Mouse (Mus musculus) CH12.LX (cell line): Measurements from ENCODE around the gene Slc37a3. TPM values are rescaled to one million over a fixed set of nuclear protein-coding genes. Genes with fewer than 3 reads are reported as not detected.
A peak's percentile ranks its signal among the peaks of the same experiment; 100 is the strongest.

Experiments used
- DNase-seq: peaks from one replicate; pipeline ENCODE4 v3.0.0-alpha.2; 2013; ENCODE audit errors: extremely low read depth
- H3K27ac ChIP-seq: 2 replicates; pipeline ENCODE4 v1.5.1; 2012; ENCODE audit warnings: low read depth, mild to moderate bottlenecking, control low read depth, moderate library complexity; ENCODE audit not compliant: insufficient read depth
- H3K27me3 ChIP-seq: replicated peaks from 2 replicates; pipeline ENCODE3; 2012; ENCODE audit warnings: inconsistent platforms
- H3K36me3 ChIP-seq, 2 experiments: replicated peaks in 1 of 2; 2 replicates each; pipeline versions ENCODE3 to v1.6.1; 2012; ENCODE audit warnings: inconsistent platforms in 1 of 2, low read length in 1 of 2, mild to moderate bottlenecking in 1 of 2, mixed read lengths in 1 of 2, moderate library complexity in 1 of 2; ENCODE audit not compliant: control insufficient read depth in 1 of 2, insufficient read depth in 1 of 2
- H3K4me1 ChIP-seq, 2 experiments: 2 replicates each; pipeline ENCODE4 v1.6.1; 2012; ENCODE audit warnings: inconsistent platforms in 1 of 2, moderate library complexity in 1 of 2; ENCODE audit not compliant: insufficient read depth in 2 of 2, control insufficient read depth in 1 of 2
- H3K4me2 ChIP-seq: 2 replicates; pipeline ENCODE4 v1.6.1; 2012; ENCODE audit warnings: low read depth, mild to moderate bottlenecking, control low read depth; ENCODE audit not compliant: poor library complexity, insufficient read depth, severe bottlenecking
- H3K4me3 ChIP-seq, 3 experiments: fragments of 150-350 bp in 1 of 3; sonication (generic) in 1 of 3; replicated peaks in 1 of 3; 2 replicates each; pipeline versions ENCODE3 to v1.5.1; 2011 to 2012; ENCODE audit warnings: low read depth in 2 of 3, low read length in 2 of 3, mild to moderate bottlenecking in 2 of 3, moderate library complexity in 2 of 3, control low read depth in 1 of 3, improper control_type of control experiment in 1 of 3, inconsistent platforms in 1 of 3, mixed read lengths in 1 of 3; ENCODE audit not compliant: poor library complexity in 1 of 3
- H3K79me2 ChIP-seq: replicated peaks from 2 replicates; pipeline ENCODE4 v1.6.1; 2012; ENCODE audit warnings: mild to moderate bottlenecking, moderate library complexity; ENCODE audit not compliant: control insufficient read depth, poor library complexity, insufficient read depth, severe bottlenecking; ENCODE audit errors: extremely low read depth
- H3K9ac ChIP-seq: 2 replicates; pipeline ENCODE4 v1.6.1; 2012; ENCODE audit warnings: low read depth, mild to moderate bottlenecking, control low read depth, moderate library complexity; ENCODE audit not compliant: insufficient read depth
- H3K9me3 ChIP-seq: replicated peaks from 2 replicates; pipeline ENCODE3; 2012; ENCODE audit warnings: low read length, inconsistent platforms, mixed read lengths
- BHLHE40 ChIP-seq: IDR thresholded peaks from 2 replicates; pipeline ENCODE4 v1.6.1; 2011; ENCODE audit warnings: mild to moderate bottlenecking, low read depth, low read length, improper control_type of control experiment
- CHD1 ChIP-seq: IDR thresholded peaks from 2 replicates; pipeline ENCODE4 v1.6.1; 2012; ENCODE audit warnings: low read depth, low read length, improper control_type of control experiment, inconsistent platforms
- CHD2 ChIP-seq: IDR thresholded peaks from 2 replicates; pipeline ENCODE4 v1.6.1; 2011; ENCODE audit warnings: low read length, improper control_type of control experiment
- CTCF ChIP-seq, 2 experiments: IDR thresholded peaks in 1 of 2; conservative IDR thresholded peaks in 1 of 2; 2 replicates each; pipeline ENCODE4 v1.5.1; 2011 to 2012; ENCODE audit warnings: low read depth in 2 of 2, low read length in 2 of 2, improper control_type of control experiment in 1 of 2, inconsistent platforms in 1 of 2, mild to moderate bottlenecking in 1 of 2, moderate library complexity in 1 of 2
- E2F4 ChIP-seq: IDR thresholded peaks from 2 replicates; pipeline ENCODE4 v1.6.1; 2011; ENCODE audit warnings: low read depth, low read length, improper control_type of control experiment; ENCODE audit not compliant: insufficient replicate concordance
- ELF1 ChIP-seq: IDR thresholded peaks from 2 replicates; pipeline ENCODE4 v1.6.1; 2014; ENCODE audit warnings: low read depth, mild to moderate bottlenecking, inconsistent platforms, low read length, improper control_type of control experiment
- EP300 ChIP-seq: IDR thresholded peaks from 2 replicates; pipeline ENCODE4 v1.6.1; 2011; ENCODE audit warnings: low read length, improper control_type of control experiment
- ETS1 ChIP-seq: conservative IDR thresholded peaks from 2 replicates; pipeline ENCODE4 v1.6.1; 2012; ENCODE audit warnings: low read depth, mild to moderate bottlenecking, inconsistent platforms, low read length, improper control_type of control experiment, moderate library complexity
- GABPA ChIP-seq: IDR thresholded peaks from 2 replicates; pipeline ENCODE4 v1.6.1; 2012; ENCODE audit warnings: low read depth, low read length, improper control_type of control experiment, inconsistent platforms; ENCODE audit not compliant: insufficient replicate concordance
- HCFC1 ChIP-seq: IDR thresholded peaks from 2 replicates; pipeline ENCODE4 v1.6.1; 2012; ENCODE audit warnings: low read depth, mild to moderate bottlenecking, inconsistent platforms, low read length, improper control_type of control experiment
- IRF4 ChIP-seq: IDR thresholded peaks from 2 replicates; pipeline ENCODE4 v1.6.1; 2014; ENCODE audit warnings: low read depth, mild to moderate bottlenecking, inconsistent platforms, low read length, improper control_type of control experiment
- JUN ChIP-seq: IDR thresholded peaks from 2 replicates; pipeline ENCODE4 v1.6.1; 2011; ENCODE audit warnings: low read depth, mild to moderate bottlenecking, low read length, improper control_type of control experiment, moderate library complexity; ENCODE audit not compliant: insufficient read depth
- MAFK ChIP-seq: IDR thresholded peaks from 2 replicates; pipeline ENCODE4 v1.6.1; 2011; ENCODE audit warnings: low read length, improper control_type of control experiment; ENCODE audit not compliant: insufficient replicate concordance
- MAZ ChIP-seq: IDR thresholded peaks from 2 replicates; pipeline ENCODE4 v1.6.1; 2012; ENCODE audit warnings: low read depth, mild to moderate bottlenecking, inconsistent platforms, low read length, improper control_type of control experiment, moderate library complexity
- MEF2A ChIP-seq: IDR thresholded peaks from 2 replicates; pipeline ENCODE4 v1.6.1; 2014; ENCODE audit warnings: low read depth, mild to moderate bottlenecking, inconsistent platforms, low read length, improper control_type of control experiment, borderline replicate concordance
- MXI1 ChIP-seq: IDR thresholded peaks from 2 replicates; pipeline ENCODE4 v1.6.1; 2011; ENCODE audit warnings: mild to moderate bottlenecking, low read depth, low read length, improper control_type of control experiment
- MYC ChIP-seq: IDR thresholded peaks from 2 replicates; pipeline ENCODE4 v1.6.1; 2011; ENCODE audit warnings: low read depth, mild to moderate bottlenecking, improper control_type of control experiment, low read length
- NELFE ChIP-seq: IDR thresholded peaks from 2 replicates; pipeline ENCODE4 v1.6.1; 2011; ENCODE audit warnings: low read depth, low read length, improper control_type of control experiment
- POLR2A ChIP-seq: IDR thresholded peaks from 2 replicates; pipeline ENCODE4 v1.6.1; 2011; ENCODE audit warnings: low read depth, mild to moderate bottlenecking, improper control_type of control experiment, low read length
- RAD21 ChIP-seq: IDR thresholded peaks from 2 replicates; pipeline ENCODE4 v1.6.1; 2011; ENCODE audit warnings: low read depth, mild to moderate bottlenecking, low read length, improper control_type of control experiment, moderate library complexity
- RCOR1 ChIP-seq: conservative IDR thresholded peaks from 2 replicates; pipeline ENCODE4 v1.6.1; 2012; ENCODE audit warnings: low read depth, mild to moderate bottlenecking, inconsistent platforms, low read length, improper control_type of control experiment
- SIN3A ChIP-seq: IDR thresholded peaks from 2 replicates; pipeline ENCODE4 v1.6.1; 2012; ENCODE audit warnings: low read length, improper control_type of control experiment, inconsistent platforms
- SMC3 ChIP-seq: IDR thresholded peaks from 2 replicates; pipeline ENCODE4 v1.6.1; 2011; ENCODE audit warnings: low read depth, low read length, improper control_type of control experiment
- UBTF ChIP-seq: IDR thresholded peaks from 2 replicates; pipeline ENCODE4 v1.6.1; 2012; ENCODE audit warnings: low read depth, mild to moderate bottlenecking, inconsistent platforms, low read length, improper control_type of control experiment, moderate library complexity
- USF2 ChIP-seq: conservative IDR thresholded peaks from 2 replicates; pipeline ENCODE4 v1.6.1; 2011; ENCODE audit warnings: low read depth, low read length, improper control_type of control experiment
- ZKSCAN1 ChIP-seq: IDR thresholded peaks from 2 replicates; pipeline ENCODE4 v1.6.1; 2012; ENCODE audit warnings: low read depth, inconsistent platforms, low read length, improper control_type of control experiment, borderline replicate concordance
- ZMIZ1 ChIP-seq: IDR thresholded peaks from 2 replicates; pipeline ENCODE4 v1.6.1; 2012; ENCODE audit warnings: low read depth, mild to moderate bottlenecking, inconsistent platforms, low read length, improper control_type of control experiment
- ZNF384 ChIP-seq: IDR thresholded peaks from 2 replicates; pipeline ENCODE4 v1.6.1; 2012; ENCODE audit warnings: low read depth, low read length, improper control_type of control experiment, inconsistent platforms
- dilution Hi-C: fragments of 300-500 bp; cut with MboI; formaldehyde crosslinking; loops from 2 replicates; pipeline ENCODE4 v1.14.3; 2020; ENCODE audit warnings: low sequenced_read_pairs; ENCODE audit not compliant: extremely low pct_unique_long_range_greater_than_20kb, extremely low pct_ligation_motif_present
- in situ Hi-C: fragments of 300-500 bp; cut with MboI; formaldehyde crosslinking; loops from 3 replicates; pipeline ENCODE4 v1.14.3; 2019; ENCODE audit warnings: low sequenced_read_pairs, low pct_ligation_motif_present, low pct_unique_long_range_greater_than_20kb, mixed read lengths
- polyA plus RNA-seq: library from polyadenylated mRNA; unstranded; fragments of >175 nt; gene quantifications from 2 replicates; pipeline ENCODE4 v1.2.1, GENCODE M21; 2012; ENCODE audit warnings: low read depth; ENCODE audit not compliant: insufficient read length
- total RNA-seq, 2 experiments: library from RNA; depleted of rRNA; stranded (reverse); fragments of 300-350 nt in 1 of 2; fragments of >200 nt in 1 of 2; gene quantifications; 2 replicates each; pipeline ENCODE4 v1.2.3; 2012 to 2014

Slc37a3 gene
- total and polyA plus RNA-seq, 3 experiments, result 2.6 to 8.7 (median 8.0) TPM

GRCm38 (mm10) chr6:39379749-39380148, 2.3 kb upstream of the Slc37a3 start (continued):
- TF ChIP-seq RCOR1, result no peak
- peak; percentile 66; the same call in 1 of the 2 replicates for TF ChIP-seq MYC
- TF ChIP-seq MAZ, result no peak
- peak; percentile 33; the same call in 1 of the 2 replicates for TF ChIP-seq MEF2A
- TF ChIP-seq USF2, result peak; percentile 44; the same call in 1 of the 2 replicates
- TF ChIP-seq SIN3A, result peak; percentile 79
- no peak for TF ChIP-seq UBTF
- TF ChIP-seq IRF4, result 0 out of 2 replicates have a peak, but pooled peaks have one; percentile 40
- no peak for TF ChIP-seq CHD2
- TF ChIP-seq E2F4, result no peak
- no peak for TF ChIP-seq ZKSCAN1
- TF ChIP-seq BHLHE40, result peak; percentile 84
- peak; percentile 60; the same call in 1 of the 2 replicates for TF ChIP-seq EP300
- no peak for TF ChIP-seq NELFE
- no peak for TF ChIP-seq ZMIZ1
- TF ChIP-seq CHD1, result no peak
- no peak for TF ChIP-seq JUN
- TF ChIP-seq ZNF384, result no peak
- TF ChIP-seq GABPA, result no peak
- TF ChIP-seq SMC3, result no peak

GRCm38 (mm10) chr6:39379224-39379623, 1.7 kb upstream of the Slc37a3 start:
- peaks cover 1% of the 10 kb centered on the region for H3K9me3 ChIP-seq
- no peak for TF ChIP-seq ETS1
- no peak for TF ChIP-seq POLR2A
- TF ChIP-seq HCFC1, result no peak
- TF ChIP-seq MXI1, result peak; percentile 16; the same call in 1 of the 2 replicates
- no peak for TF ChIP-seq MAZ
- TF ChIP-seq MAFK, result 0 out of 2 replicates have a peak, but pooled peaks have one; percentile 23
- no peak for TF ChIP-seq ZKSCAN1
- no peak for TF ChIP-seq ELF1
- no peak for TF ChIP-seq RAD21
- TF ChIP-seq CTCF (conservative IDR thresholded peaks at IDR 0.05 in 1 of 2, IDR thresholded peaks at IDR 0.05 in 1 of 2; ENCODE audit: low read depth in 2 of 2, low read length in 2 of 2), result no peak
- DNase-seq, result peak; percentile 68
- dilution Hi-C loops (no loop called here), in situ Hi-C loops (no loop called here)
- H3K4me1 ChIP-seq, result peaks cover 11 to 35% of the 10 kb centered on the region in 2 experiments
- H3K4me3 ChIP-seq, result peak overlapping the region in 1 of 3 experiments; percentile 5
- H3K27ac ChIP-seq, result peak overlapping the region; percentile 57; the same call in 1 of the 2 replicates
- H3K4me2 ChIP-seq, result peak overlapping the region; percentile 88
- no peaks in the 10 kb centered on the region for H3K27me3 ChIP-seq
- peak overlapping the region; percentile 13; the same call in 1 of the 2 replicates for H3K9ac ChIP-seq
- peaks cover 3% of the 10 kb centered on the region; the same call in 1 of the 2 replicates for H3K79me2 ChIP-seq
- peaks cover 2 to 5% of the 10 kb centered on the region in 2 experiments for H3K36me3 ChIP-seq
